Mouse (Mus musculus) midbrain, postnatal 0 days (tissue): ENCODE results near the gene Foxp1. TPM values are rescaled to one million over a fixed set of nuclear protein-coding genes. Genes with fewer than 3 reads are reported as not detected.
A peak's percentile ranks its signal among the peaks of the same experiment; 100 is the strongest.

Source experiments
- ATAC-seq: fragments of 200-750 bp; cut with Nextera tagmentation; 2 replicates; pipeline ENCODE4 v1.8.0; 2017; ENCODE audit warnings: moderate number of reproducible peaks, mild to moderate bottlenecking, moderate TSS enrichment, moderate library complexity; ENCODE audit not compliant: low FRiP score
- DNase-seq: peaks from one replicate; pipeline ENCODE4 v3.0.0-alpha.2; 2015; ENCODE audit warnings: low spot score
- H3K27ac ChIP-seq: fragments of 300-500 bp; sonication (generic); 2 replicates; pipeline ENCODE4 v1.5.1; 2014; ENCODE audit warnings: low read depth, mild to moderate bottlenecking, low read length, mixed read lengths
- H3K27me3 ChIP-seq: fragments of 300-500 bp; sonication (generic); 2 replicates; pipeline ENCODE4 v1.6.1; 2014; ENCODE audit warnings: low read length, control low read depth, mixed read lengths; ENCODE audit not compliant: insufficient read depth
- H3K36me3 ChIP-seq: fragments of 300-500 bp; sonication (generic); 2 replicates; pipeline ENCODE4 v1.6.1; 2014; ENCODE audit warnings: low read length, control low read depth, mixed read lengths; ENCODE audit not compliant: insufficient read depth
- H3K4me1 ChIP-seq: fragments of 300-500 bp; sonication (generic); 2 replicates; pipeline ENCODE4 v1.6.1; 2014; ENCODE audit warnings: mild to moderate bottlenecking, control low read depth, antibody characterized with exemption, low read length, mixed read lengths; ENCODE audit not compliant: insufficient read depth
- H3K4me2 ChIP-seq: fragments of 300-500 bp; sonication (generic); 2 replicates; pipeline ENCODE4 v1.6.1; 2014; ENCODE audit warnings: low read depth, mild to moderate bottlenecking, low read length, mixed read lengths; ENCODE audit not compliant: poor library complexity, severe bottlenecking
- H3K4me3 ChIP-seq: fragments of 300-500 bp; sonication (generic); 2 replicates; pipeline ENCODE4 v1.5.1; 2014; ENCODE audit warnings: low read depth, mild to moderate bottlenecking, low read length, moderate library complexity
- H3K9ac ChIP-seq: fragments of 300-500 bp; sonication (generic); replicated peaks from 2 replicates; pipeline ENCODE4 v1.6.1; 2014; ENCODE audit warnings: mild to moderate bottlenecking, low read length, moderate library complexity, mixed read lengths; ENCODE audit not compliant: poor library complexity, severe bottlenecking
- H3K9me3 ChIP-seq: fragments of 300-500 bp; sonication (generic); 2 replicates; pipeline ENCODE4 v1.6.1; 2016; ENCODE audit warnings: low read length, control low read depth
- CTCF ChIP-seq: IDR thresholded peaks from 2 replicates; pipeline ENCODE4 v1.5.1; 2016; ENCODE audit warnings: antibody characterized with exemption, mild to moderate bottlenecking
- WGBS: fragments of 180-500 bp; shearing (Covaris S2); extraction: QIAGEN DNeasy Blood & Tissue Kit; methylation state at CpG from one replicate; pipeline ENCODE4 v1.1.7; 2014; 5-methylcytosine and 5-hydroxymethylcytosine counted together
- polyA plus RNA-seq: library from polyadenylated mRNA; unstranded; fragments of >200 nt; fragmentation: Nextera tagmentation; extraction: Ambion mirVana; gene quantifications from 2 replicates; pipeline ENCODE4 v1.2.1, GENCODE M21; 2015
- total RNA-seq: library from RNA; depleted of rRNA; stranded (reverse); fragments of >200 nt; gene quantifications from 2 replicates; pipeline ENCODE4 v1.2.3, GENCODE M21; 2014

Foxp1 gene
- total and polyA plus RNA-seq, 2 experiments from 2014 or later, result 71.1 to 74.3 TPM

DNA sequence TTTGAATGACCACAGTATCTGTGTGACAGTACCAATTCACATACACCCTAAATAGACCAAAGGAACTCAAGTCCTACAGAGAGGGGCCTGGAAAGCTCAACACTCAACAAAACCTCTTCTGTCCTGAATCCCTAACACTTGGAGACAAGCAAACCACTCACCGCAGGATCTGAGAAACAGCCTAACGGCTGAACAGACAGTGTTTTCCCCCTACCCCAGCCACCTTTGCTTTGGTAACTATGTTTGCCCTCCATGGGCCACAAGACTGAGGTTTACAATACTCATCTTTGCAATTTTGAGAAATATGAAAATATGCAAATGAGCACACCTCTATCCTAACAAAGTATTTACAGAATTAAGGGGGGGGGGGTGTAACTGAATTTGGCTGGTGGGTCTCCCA is 525.7 kb downstream of the Foxp1 start:
- 0 out of 2 replicates have a peak, but pooled peaks cover 8% of the 10 kb centered on the region for H3K4me1 ChIP-seq
- no peak overlapping the region for H3K4me3 ChIP-seq
- WGBS, result 89% methylated on average over 2 of the region's 2 CpGs
- no peak overlapping the region for H3K27ac ChIP-seq
- no peak for ATAC-seq
- H3K9me3 ChIP-seq, result no peaks in the 10 kb centered on the region
- no peak for DNase-seq
- TF ChIP-seq CTCF, result no peak
- H3K27me3 ChIP-seq, result no peaks in the 10 kb centered on the region
- H3K36me3 ChIP-seq, result no peaks in the 10 kb centered on the region
- H3K9ac ChIP-seq, result no peak overlapping the region
- no peak overlapping the region for H3K4me2 ChIP-seq

DNA sequence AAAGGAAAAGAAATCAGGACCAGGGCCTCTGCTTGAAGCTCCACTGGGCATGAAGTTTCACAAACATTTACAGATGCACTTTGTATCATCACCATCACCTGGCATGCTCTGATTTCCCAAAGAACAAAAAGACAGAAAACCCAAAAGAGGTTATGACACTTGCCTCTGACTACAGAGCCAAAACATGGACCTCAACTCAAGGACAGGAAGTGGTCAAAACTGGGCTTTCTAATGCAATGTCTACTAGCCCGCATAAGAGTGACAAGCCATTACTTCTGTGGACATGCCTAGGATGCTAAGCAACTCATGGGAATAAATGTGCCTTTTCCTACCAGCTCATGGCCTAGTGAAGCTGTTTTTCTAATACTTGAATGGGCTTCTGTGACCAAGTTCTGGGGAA is 526.2 kb downstream of the Foxp1 start:
- TF ChIP-seq CTCF, result no peak

DNA sequence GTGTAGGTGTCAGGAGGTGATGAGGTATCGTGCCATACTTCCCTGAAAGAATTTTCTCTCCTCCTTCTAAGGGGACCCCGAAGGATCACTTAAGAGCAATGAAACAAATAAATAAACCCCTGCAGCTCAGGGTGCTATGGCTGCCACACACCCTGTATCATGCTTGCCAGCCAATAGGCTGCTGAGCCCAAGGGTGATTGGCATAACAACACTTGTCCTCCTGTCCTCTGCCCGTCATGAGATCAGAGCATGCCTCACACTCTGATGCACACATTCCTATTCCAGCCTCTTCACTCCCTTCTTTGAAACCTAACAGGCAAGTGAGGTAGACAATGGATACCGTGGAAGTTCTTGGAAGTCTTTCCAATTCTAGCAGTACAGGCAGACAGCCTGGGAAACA is 526.8 kb downstream of the Foxp1 start:
- H3K4me1 ChIP-seq, result 0 out of 2 replicates have a peak, but pooled peaks cover 8% of the 10 kb centered on the region
- no peaks in the 10 kb centered on the region for H3K9me3 ChIP-seq
- no peak for DNase-seq
- no peak overlapping the region for H3K4me3 ChIP-seq
- no peak for TF ChIP-seq CTCF
- WGBS, result 79% methylated on average over 4 of the region's 4 CpGs
- H3K36me3 ChIP-seq, result no peaks in the 10 kb centered on the region
- no peaks in the 10 kb centered on the region for H3K27me3 ChIP-seq
- no peak overlapping the region for H3K9ac ChIP-seq
- H3K27ac ChIP-seq, result no peak overlapping the region
- no peak for ATAC-seq
- H3K4me2 ChIP-seq, result no peak overlapping the region

More for the DNA sequence above, 526.2 kb downstream of the Foxp1 start:
- no peaks in the 10 kb centered on the region for H3K9me3 ChIP-seq
- WGBS, result 94% methylated on average over 1 of the region's 1 CpGs
- no peak overlapping the region for H3K4me2 ChIP-seq
- no peak overlapping the region for H3K4me3 ChIP-seq
- no peak for DNase-seq
- no peaks in the 10 kb centered on the region for H3K36me3 ChIP-seq
- H3K4me1 ChIP-seq, result 0 out of 2 replicates have a peak, but pooled peaks cover 8% of the 10 kb centered on the region
- H3K27me3 ChIP-seq, result no peaks in the 10 kb centered on the region
- no peak overlapping the region for H3K27ac ChIP-seq
- no peak for ATAC-seq
- H3K9ac ChIP-seq, result no peak overlapping the region

DNA sequence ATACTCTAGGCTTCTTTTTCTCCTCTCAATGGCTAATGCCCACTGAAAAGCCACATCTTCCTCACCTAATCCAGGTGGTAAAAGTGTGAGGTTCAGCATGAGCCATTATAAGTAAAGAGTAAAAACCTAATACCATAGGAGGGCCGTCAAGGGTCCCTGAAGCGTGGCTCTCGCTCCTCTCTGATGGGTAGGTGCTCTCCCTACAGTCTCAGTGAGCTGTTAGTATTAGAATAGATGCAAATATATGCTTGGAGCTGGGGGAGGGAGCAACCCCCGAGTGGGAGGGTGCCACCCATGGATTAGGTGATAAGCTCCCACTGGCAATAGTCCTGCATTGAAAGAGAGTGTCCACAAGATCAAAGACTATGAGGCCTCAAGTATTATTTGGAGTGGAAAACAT is 527.6 kb downstream of the Foxp1 start:
- Histone ChIP-seq H3K9ac (no peak overlapping the region), H3K4me1 (0 out of 2 replicates have a peak, but pooled peaks cover 3% of the 10 kb centered on the region), H3K4me2 (no peak overlapping the region), H3K4me3 (no peak overlapping the region), H3K27me3 (no peaks in the 10 kb centered on the region), H3K9me3 (no peaks in the 10 kb centered on the region), H3K27ac (no peak overlapping the region), H3K36me3 (no peaks in the 10 kb centered on the region)
- WGBS, result 69% methylated on average over 4 of the region's 4 CpGs
- DNase-seq (no peak), ATAC-seq (no peak)
- TF ChIP-seq CTCF, result no peak

DNA sequence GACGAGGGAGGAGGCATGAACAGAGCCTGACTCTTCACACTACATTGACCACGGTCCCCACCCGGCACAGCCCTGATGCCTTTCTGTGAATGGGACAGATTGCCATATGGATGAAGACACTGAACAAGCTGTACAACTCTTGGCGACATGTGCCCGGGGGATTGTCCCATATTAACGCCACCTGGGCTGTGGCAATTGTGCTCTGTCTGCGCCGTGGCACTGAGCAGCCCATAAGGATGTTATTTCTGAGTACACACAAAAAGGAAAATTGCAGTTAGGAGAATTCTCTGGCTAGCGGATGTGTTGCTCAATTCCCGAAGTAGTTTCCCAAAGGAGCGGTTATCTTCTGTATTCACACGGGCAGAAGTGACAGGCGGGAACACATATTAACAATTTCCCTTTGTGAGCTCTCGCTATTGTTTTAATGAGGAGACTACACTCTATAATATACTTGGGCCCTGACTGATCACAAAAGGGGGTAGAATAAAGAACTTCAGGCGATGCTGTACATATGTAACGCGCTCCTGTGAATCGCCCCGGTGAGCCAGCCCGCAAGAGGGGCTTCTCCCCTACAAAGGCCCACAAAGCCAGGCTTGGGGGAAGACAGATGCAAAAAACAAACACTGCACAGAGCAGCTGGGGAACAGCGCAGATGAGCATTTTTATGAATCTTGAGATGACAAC is 528.3 kb downstream of the Foxp1 start:
- WGBS, result 30% methylated on average over 21 of the region's 21 CpGs
- Histone ChIP-seq H3K27me3 (no peaks in the 10 kb centered on the region), H3K4me2 (peak overlapping the region; percentile 15; the same call in 1 of the 2 replicates), H3K27ac (peak overlapping the region; percentile 32; the same call in 1 of the 2 replicates), H3K4me3 (no peak overlapping the region), H3K36me3 (no peaks in the 10 kb centered on the region), H3K4me1 (0 out of 2 replicates have a peak, but pooled peaks cover 3% of the 10 kb centered on the region), H3K9me3 (no peaks in the 10 kb centered on the region), H3K9ac (no peak overlapping the region)
- DNase-seq (peak; percentile 67), ATAC-seq (no peak; the same call in 1 of the 2 replicates)
- TF ChIP-seq CTCF, result no peak

DNA sequence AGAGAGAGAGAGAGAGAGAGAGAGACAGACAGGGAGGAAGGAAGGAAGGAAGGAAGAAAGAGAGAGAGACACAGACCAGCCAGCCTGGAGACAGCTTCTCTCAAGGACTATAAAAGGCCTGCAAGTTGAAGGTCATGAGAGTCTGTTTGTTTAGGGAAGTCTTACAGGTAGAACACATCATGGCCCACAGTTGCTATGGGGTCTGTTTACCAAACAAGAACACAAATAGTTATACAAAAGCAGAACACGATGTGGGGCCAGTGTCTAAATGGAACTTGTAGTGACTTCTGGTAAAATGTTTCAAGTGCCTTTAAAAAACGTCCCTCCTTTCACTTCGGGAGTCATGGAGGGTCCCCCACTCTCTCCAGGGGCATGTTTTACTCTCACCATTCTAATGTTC is 529.3 kb downstream of the Foxp1 start:
- no peak overlapping the region for H3K9ac ChIP-seq
- no peak for TF ChIP-seq CTCF
- no peak overlapping the region for H3K4me2 ChIP-seq
- no peaks in the 10 kb centered on the region for H3K9me3 ChIP-seq
- 68% methylated on average over 3 of the region's 3 CpGs for WGBS
- no peaks in the 10 kb centered on the region for H3K36me3 ChIP-seq
- DNase-seq, result no peak
- no peaks in the 10 kb centered on the region for H3K4me1 ChIP-seq
- H3K27me3 ChIP-seq, result no peaks in the 10 kb centered on the region
- H3K27ac ChIP-seq, result no peak overlapping the region
- H3K4me3 ChIP-seq, result no peak overlapping the region
- no peak for ATAC-seq
